Mouse (Mus musculus) intestine, postnatal 0 days (tissue): ENCODE results near the gene Tma16. TPM values are rescaled to one million over a fixed set of nuclear protein-coding genes. Genes with fewer than 3 reads are reported as not detected.

Source experiments
- ATAC-seq: fragments of 200-750 bp; cut with Nextera tagmentation; 2 replicates; pipeline ENCODE4 v1.8.0; 2017; ENCODE audit warnings: mild to moderate bottlenecking, moderate TSS enrichment, moderate library complexity
- H3K27ac ChIP-seq: fragments of 300-500 bp; sonication (generic); 2 replicates; pipeline ENCODE4 v1.5.1; 2014; ENCODE audit warnings: mild to moderate bottlenecking, low read depth, low read length, moderate library complexity
- H3K27me3 ChIP-seq: fragments of 300-500 bp; sonication (generic); replicated peaks from 2 replicates; pipeline ENCODE4 v1.6.1; 2014; ENCODE audit warnings: low read length, mixed read lengths; ENCODE audit not compliant: control insufficient read depth, insufficient read depth
- H3K36me3 ChIP-seq: fragments of 300-500 bp; sonication (generic); 2 replicates; pipeline ENCODE4 v1.6.1; 2014; ENCODE audit warnings: mild to moderate bottlenecking, moderate library complexity; ENCODE audit not compliant: control insufficient read depth, insufficient read depth
- H3K4me1 ChIP-seq: fragments of 300-500 bp; sonication (generic); replicated peaks from 2 replicates; pipeline ENCODE4 v1.6.1; 2014; ENCODE audit warnings: antibody characterized with exemption, low read length, mixed read lengths; ENCODE audit not compliant: control insufficient read depth, insufficient read depth
- H3K4me2 ChIP-seq: fragments of 300-500 bp; sonication (generic); replicated peaks from 2 replicates; pipeline ENCODE4 v1.6.1; 2014; ENCODE audit warnings: low read depth, mild to moderate bottlenecking, moderate library complexity
- H3K4me3 ChIP-seq: fragments of 300-500 bp; sonication (generic); 2 replicates; pipeline ENCODE4 v1.5.1; 2014; ENCODE audit warnings: low read depth, low read length
- H3K9ac ChIP-seq: fragments of 300-500 bp; sonication (generic); 2 replicates; pipeline ENCODE4 v1.6.1; 2014; ENCODE audit warnings: mild to moderate bottlenecking, low read depth, low read length
- H3K9me3 ChIP-seq: fragments of 300-500 bp; sonication (generic); 2 replicates; pipeline ENCODE4 v1.6.1; 2016; ENCODE audit warnings: mixed run types; ENCODE audit not compliant: control insufficient read depth
- CTCF ChIP-seq: sonication (generic); IDR thresholded peaks from 2 replicates; pipeline ENCODE4 v1.5.1; 2016; ENCODE audit warnings: low read depth, mild to moderate bottlenecking, control low read depth, antibody characterized with exemption, moderate library complexity
- WGBS: fragments of 180-500 bp; shearing (Covaris S2); extraction: QIAGEN DNeasy Blood & Tissue Kit; methylation state at CpG from one replicate; pipeline ENCODE4 v1.1.7; 2014; 5-methylcytosine and 5-hydroxymethylcytosine counted together
- polyA plus RNA-seq: library from polyadenylated mRNA; unstranded; fragments of >200 nt; fragmentation: Nextera tagmentation; extraction: Ambion mirVana; gene quantifications from 2 replicates; pipeline ENCODE4 v1.2.1, GENCODE M21; 2015

The Tma16 gene
- polyA plus RNA-seq, 1 experiment from 2014 or later, result 3.6 TPM

DNA sequence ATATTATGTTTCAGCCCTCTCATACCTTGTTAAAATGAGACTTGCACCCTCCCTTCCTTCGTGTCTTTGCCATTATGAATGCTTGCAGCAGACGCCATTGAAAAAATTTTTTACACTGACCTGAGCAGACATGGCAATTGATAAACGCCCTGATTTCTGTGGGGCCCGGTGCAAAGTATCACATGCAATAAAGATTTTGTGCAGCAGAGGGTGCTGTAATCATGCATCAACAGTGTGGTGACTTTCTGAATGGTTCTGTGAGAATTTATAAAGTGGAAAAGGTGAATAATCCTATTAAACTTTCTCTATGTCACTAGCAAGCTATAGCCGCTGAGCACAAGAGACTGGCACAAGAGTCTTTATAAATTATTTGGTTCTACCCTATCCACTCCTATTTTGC is 35.6 kb downstream of the Tma16 start:
- WGBS, result 17% methylated on average over 5 of the region's 5 CpGs
- Histone ChIP-seq H3K4me1 (no peaks in the 10 kb centered on the region), H3K27me3 (no peaks in the 10 kb centered on the region), H3K9ac (no peak overlapping the region), H3K9me3 (no peaks in the 10 kb centered on the region), H3K36me3 (no peaks in the 10 kb centered on the region), H3K4me2 (no peak overlapping the region), H3K27ac (no peak overlapping the region), H3K4me3 (no peak overlapping the region)
- no peak for ATAC-seq
- peak; percentile 77 for TF ChIP-seq CTCF

DNA sequence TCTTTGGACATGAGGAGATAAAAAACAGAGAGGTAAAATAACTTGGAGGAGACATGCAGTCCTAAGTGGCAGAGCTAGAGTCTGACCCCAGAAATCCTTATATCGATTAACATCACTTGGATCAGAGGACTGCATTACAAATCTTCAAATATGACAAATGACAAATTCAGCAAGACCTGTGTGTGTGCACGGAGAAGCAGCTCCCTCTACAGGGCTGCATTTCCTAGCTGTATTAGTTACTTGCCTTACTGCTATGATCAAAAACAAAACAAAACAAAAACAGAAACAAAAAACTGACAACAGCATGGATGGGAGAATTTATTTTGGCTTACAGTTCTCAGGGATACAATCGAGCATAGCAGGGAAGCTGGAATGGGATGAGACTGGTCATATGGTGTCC is 41.0 kb downstream of the Tma16 start:
- no peaks in the 10 kb centered on the region for H3K27me3 ChIP-seq
- H3K27ac ChIP-seq, result no peak overlapping the region
- H3K9ac ChIP-seq, result no peak overlapping the region
- 72% methylated on average over 3 of the region's 3 CpGs for WGBS
- ATAC-seq, result no peak
- H3K4me3 ChIP-seq, result no peak overlapping the region
- no peaks in the 10 kb centered on the region for H3K36me3 ChIP-seq
- no peak overlapping the region for H3K4me2 ChIP-seq
- no peaks in the 10 kb centered on the region for H3K4me1 ChIP-seq
- no peaks in the 10 kb centered on the region for H3K9me3 ChIP-seq
- TF ChIP-seq CTCF, result no peak

DNA sequence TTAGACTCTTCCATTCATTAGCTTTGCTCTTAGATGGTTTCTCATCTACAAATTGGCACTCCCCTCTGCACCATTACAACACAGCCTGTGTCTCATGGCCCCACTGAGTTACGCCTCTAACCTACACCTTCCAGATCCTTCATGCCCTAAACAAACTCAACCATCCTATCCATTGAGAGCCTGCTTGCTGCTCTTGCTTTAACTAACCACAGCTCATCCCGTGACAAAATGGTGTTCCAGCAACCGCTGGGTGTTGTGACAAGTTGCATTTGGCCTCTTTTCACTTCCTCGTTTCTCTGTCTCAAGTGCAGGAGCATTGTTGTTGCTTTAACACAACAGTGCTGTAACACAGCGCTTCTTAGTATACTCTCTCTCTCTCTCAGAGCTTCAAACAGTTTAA is 42.2 kb downstream of the Tma16 start:
- WGBS, result 69% methylated on average over 5 of the region's 5 CpGs
- Histone ChIP-seq H3K4me2 (no peak overlapping the region), H3K27me3 (no peaks in the 10 kb centered on the region), H3K9ac (no peak overlapping the region), H3K9me3 (no peaks in the 10 kb centered on the region), H3K4me1 (no peaks in the 10 kb centered on the region), H3K4me3 (no peak overlapping the region), H3K36me3 (no peaks in the 10 kb centered on the region), H3K27ac (no peak overlapping the region)
- no peak for ATAC-seq
- TF ChIP-seq CTCF, result no peak

DNA sequence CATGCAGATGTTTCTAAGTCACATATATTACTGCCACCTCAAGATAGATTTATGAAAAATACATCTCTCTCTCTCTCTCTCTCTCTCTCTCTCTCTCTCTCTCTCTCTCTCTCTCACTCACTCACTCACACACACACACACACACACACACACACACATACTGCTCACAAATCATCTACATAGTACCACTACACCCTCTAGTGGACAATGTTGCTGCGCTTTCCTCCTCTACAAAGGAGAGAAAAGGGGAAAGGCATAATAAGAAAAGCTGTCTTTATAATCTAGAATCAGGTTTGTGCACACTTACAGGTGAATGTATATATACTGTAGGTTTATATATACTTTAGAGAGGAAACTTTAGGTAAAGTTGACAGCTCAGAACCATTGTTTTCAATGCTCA is 43.6 kb downstream of the Tma16 start:
- Histone ChIP-seq H3K36me3 (no peaks in the 10 kb centered on the region), H3K9ac (no peak overlapping the region), H3K27ac (no peak overlapping the region), H3K4me1 (no peaks in the 10 kb centered on the region), H3K4me3 (no peak overlapping the region), H3K27me3 (no peaks in the 10 kb centered on the region), H3K9me3 (no peaks in the 10 kb centered on the region), H3K4me2 (no peak overlapping the region)
- TF ChIP-seq CTCF, result peak; percentile 77
- 29% methylated on average over 1 of the region's 1 CpGs for WGBS
- ATAC-seq, result no peak

DNA sequence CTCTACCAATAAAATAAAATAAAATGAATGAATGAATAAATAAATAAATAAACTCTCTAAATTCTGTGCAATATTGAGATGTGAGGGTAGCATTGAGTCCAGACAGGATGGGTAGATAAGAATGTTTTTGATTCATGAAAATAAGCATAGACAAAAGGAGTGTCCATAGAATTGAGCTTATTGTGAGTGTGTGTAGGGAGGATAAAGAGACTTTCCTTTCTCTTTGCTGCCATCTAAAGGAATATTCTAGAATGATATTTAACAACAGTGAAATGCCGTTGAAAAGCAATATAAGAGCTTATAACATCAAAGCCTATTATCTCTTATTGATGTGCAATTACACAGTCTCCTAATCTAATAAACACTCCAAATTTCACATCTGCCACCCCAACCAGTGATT is 45.2 kb downstream of the Tma16 start:
- WGBS, result 5% methylated on average over 1 of the region's 1 CpGs
- no peaks in the 10 kb centered on the region for H3K4me1 ChIP-seq
- ATAC-seq, result no peak
- no peaks in the 10 kb centered on the region for H3K27me3 ChIP-seq
- no peaks in the 10 kb centered on the region for H3K36me3 ChIP-seq
- no peaks in the 10 kb centered on the region for H3K9me3 ChIP-seq
- H3K9ac ChIP-seq, result no peak overlapping the region
- H3K4me3 ChIP-seq, result no peak overlapping the region
- no peak overlapping the region for H3K4me2 ChIP-seq
- H3K27ac ChIP-seq, result no peak overlapping the region
- peak; percentile 60 for TF ChIP-seq CTCF

DNA sequence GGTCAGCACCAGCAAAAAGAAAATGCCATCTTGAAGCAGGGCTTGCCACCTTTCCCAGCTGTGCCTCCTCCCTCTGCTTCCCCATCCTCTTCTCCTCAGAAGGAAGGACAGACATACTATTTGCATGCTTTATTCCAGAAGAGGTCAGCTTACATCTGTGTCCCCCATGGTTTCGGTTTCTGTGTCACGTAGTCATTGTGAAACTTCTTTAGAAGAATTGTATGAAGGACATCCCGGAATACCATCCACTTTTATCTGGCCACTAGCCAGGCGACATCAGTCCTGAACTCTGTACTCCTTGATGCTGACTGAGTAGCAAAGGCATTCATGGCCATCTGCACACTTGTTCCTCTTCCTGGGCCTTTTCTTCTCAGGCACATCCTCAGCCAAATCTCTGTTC is 47.9 kb downstream of the Tma16 start:
- Histone ChIP-seq H3K27ac (no peak overlapping the region), H3K27me3 (no peaks in the 10 kb centered on the region), H3K36me3 (no peaks in the 10 kb centered on the region), H3K9ac (no peak overlapping the region), H3K4me1 (no peaks in the 10 kb centered on the region), H3K4me2 (no peak overlapping the region), H3K9me3 (no peaks in the 10 kb centered on the region), H3K4me3 (no peak overlapping the region)
- TF ChIP-seq CTCF, result no peak
- WGBS, result 68% methylated on average over 4 of the region's 4 CpGs
- no peak for ATAC-seq

DNA sequence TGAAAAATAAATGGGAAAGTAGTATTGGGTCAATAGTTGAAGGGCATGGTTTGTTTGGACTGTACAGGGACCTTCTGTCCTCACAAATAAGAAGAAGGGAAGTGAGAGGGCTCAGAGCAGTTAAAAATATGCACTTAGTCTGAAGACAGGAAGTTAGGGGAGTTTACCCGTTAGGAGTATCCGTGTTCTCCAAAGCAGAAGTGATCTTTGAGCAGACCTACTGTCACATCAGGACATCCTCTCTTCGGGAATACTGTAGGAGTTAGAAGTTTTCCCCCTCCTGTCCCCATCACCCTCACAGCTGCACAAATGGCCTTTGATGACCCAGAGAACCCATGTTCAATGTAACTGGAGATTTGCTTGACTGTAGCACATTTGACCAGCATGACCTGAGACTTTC is 48.4 kb downstream of the Tma16 start:
- H3K4me1 ChIP-seq, result no peaks in the 10 kb centered on the region
- H3K9me3 ChIP-seq, result no peaks in the 10 kb centered on the region
- no peaks in the 10 kb centered on the region for H3K36me3 ChIP-seq
- no peak overlapping the region for H3K4me2 ChIP-seq
- no peaks in the 10 kb centered on the region for H3K27me3 ChIP-seq
- no peak overlapping the region for H3K9ac ChIP-seq
- no peak overlapping the region for H3K27ac ChIP-seq
- no peak overlapping the region for H3K4me3 ChIP-seq
- TF ChIP-seq CTCF, result no peak
- no peak for ATAC-seq
- WGBS, result 71% methylated on average over 3 of the region's 3 CpGs
